Mouse (Mus musculus) brown adipose tissue, adult 24 weeks (tissue): ENCODE measurements around the gene Bricd5. TPM values are rescaled to one million over a fixed set of nuclear protein-coding genes. Genes with fewer than 3 reads are reported as not detected.
"Not testable (repeated sequence)": the region's sequence is repeated elsewhere in the genome, so short reads cannot be mapped to it uniquely, and the experiment has no call there.

Source experiments
- H3K27ac ChIP-seq: fragments of 200-500 bp; replicated peaks from 2 replicates; pipeline ENCODE4 v1.5.1; 2012; ENCODE audit warnings: low read depth, mild to moderate bottlenecking, low read length
- H3K4me1 ChIP-seq: fragments of 200-500 bp; 2 replicates; pipeline ENCODE4 v1.6.1; 2012; ENCODE audit warnings: low read length, mixed read lengths; ENCODE audit not compliant: control insufficient read depth, insufficient read depth, insufficient read length
- H3K4me3 ChIP-seq: fragments of 200-500 bp; 2 replicates; pipeline ENCODE4 v1.5.1; 2012; ENCODE audit warnings: low read depth, mild to moderate bottlenecking, low read length, moderate library complexity; ENCODE audit not compliant: insufficient read depth
- polyA plus RNA-seq: library from polyadenylated mRNA; stranded (reverse); fragments of >200 nt; gene quantifications from 2 replicates; pipeline ENCODE4 v1.2.4, GENCODE M21; 2012; ENCODE audit not compliant: missing spikeins, insufficient read depth, insufficient read length

Bricd5 gene
- not detected in 2 replicates for polyA plus RNA-seq

DNA sequence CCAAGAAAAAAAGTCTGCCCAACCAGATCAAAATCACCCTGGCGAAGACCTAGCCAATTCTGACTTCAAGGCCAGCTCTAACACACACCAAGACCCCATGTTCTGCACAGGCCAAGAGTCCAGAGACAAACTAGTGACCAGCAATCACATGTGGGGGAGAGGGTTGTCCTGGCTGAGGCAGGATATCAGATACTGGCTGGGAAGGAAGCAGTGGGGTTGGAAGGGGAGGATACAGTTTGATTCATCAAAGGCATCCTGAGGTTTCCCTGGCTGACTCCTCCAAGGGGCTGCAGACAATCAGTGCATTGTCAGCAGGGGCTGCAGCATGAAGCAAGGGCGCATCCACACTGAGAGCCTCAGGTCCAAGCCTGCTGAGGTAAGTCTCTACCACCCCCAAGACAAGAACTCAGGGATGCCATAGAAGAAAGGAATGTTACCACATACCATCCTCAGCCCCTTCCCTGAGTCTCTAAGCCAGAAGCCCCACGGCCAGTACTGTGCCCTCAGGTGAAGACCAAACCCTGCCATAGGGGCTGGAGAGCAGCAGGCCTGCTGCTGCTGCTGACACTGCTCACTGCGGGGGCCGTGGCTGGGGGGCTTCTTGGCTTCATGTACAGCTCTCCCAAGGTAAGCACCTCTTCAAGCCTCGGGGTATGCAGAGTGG, at the start of gene Bricd5:
TSS of gene Bricd5 (plus strand) at position 273 of the 664 bp plus-strand sequence.
- no peak within 1 kb of the TSS for H3K4me3 ChIP-seq
- H3K27ac ChIP-seq: no peak within 1 kb of the TSS

DNA sequence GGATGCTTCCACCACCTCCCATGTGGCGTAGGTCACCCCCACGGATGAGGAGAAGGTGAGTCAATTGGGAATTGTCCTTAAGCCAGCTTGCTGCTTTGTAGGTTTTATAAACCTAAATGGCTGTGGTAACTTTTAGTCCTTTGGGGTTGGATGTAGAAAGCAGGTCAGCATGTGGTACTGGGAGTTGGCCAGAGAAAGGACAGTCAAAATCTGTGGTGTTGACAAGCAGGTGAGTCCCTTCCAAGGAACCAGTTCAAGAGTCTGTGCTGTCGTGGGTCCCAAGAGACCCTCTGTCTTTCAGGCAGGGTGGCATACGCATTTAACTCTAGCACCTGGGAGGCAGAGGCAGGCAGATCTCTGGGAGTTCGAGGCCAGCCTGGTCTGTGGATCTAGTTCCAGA, 49.2 kb upstream of the Bricd5 start:
- H3K4me3 ChIP-seq: no peak overlapping the region
- no peak overlapping the region for H3K27ac ChIP-seq
- no peaks in the 10 kb centered on the region for H3K4me1 ChIP-seq

More for the DNA sequence above, at the start of gene Bricd5:
- H3K4me1 ChIP-seq: peaks cover 14% of the 10 kb centered on the region

DNA sequence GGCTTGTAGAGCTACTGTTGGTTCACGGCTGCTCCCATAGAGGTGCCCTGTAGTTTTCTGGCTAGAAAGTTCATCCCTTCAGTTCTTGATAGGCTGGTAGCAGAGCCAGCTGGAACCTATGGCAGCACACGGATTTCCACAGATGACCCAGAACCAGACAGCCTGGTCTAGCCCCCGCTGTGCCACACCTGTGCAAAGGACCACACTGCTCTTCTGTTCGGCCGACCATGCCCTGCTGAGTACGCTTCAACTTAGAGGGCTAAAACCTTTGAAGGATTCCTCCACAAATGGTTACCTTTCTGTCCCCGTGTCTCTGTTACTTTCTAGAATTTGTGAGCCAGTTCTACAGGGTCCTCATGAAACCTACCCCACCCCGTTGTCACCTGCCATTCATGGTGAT, 48.4 kb upstream of the Bricd5 start:
- H3K4me1 ChIP-seq, H3K4me3 ChIP-seq, H3K27ac ChIP-seq: not testable (repeated sequence)

DNA sequence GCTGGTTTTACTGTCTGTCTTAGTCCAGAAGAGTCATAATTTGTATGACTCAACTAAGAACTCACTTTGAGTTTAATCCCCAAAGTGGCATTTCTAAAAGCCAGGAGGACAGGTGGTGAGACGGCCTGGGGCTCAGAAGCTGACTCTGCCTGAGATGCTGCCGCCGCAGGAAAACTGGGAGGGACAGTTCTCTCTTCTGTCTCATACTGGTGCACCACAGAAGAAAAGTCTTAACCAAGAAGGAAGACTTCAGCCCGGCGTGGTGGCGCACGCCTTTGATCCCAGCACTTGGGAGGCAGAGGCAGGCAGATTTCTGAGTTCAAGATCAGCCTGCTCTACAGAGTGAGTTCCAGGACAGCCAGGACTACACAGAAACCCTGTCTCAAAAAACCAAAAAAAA, 47.8 kb upstream of the Bricd5 start:
- no peak overlapping the region for H3K27ac ChIP-seq

DNA sequence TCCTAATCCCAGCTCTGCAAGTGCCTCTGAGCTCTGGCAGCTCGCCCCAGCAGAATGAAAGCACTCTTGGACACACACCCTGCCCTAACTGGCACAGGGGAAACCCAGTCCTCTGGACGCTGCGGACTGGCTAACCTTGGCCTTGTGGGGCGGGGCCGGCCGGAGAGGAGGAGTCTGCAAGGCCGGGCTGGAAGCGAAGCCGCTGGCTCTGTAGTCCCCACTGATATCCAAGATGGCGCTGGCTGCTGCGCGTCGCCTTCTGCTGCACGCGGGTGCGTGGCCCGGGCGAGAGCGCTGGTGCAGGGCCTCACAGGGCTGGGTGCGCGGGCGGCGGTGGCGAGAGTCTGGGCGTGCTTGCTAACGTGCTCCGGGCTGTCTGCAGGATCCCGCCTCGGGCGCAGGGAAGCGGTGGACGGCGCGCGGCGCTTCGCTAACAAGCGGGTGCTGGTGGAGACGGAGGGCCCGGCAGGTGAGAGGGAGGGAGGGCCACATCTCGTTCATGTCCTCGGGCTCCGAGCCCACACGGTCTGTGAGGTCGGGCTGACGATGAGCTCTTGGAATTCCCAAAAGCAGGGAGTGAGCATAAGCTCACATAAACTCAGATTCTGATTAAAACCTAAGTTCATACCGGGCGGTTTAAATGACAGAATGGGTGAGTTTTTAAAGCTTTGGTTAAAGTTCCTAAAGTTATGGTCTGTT, 47.1 kb upstream of the Bricd5 start, which contains the start of gene Eci1:
TSS of gene Eci1 (plus strand) at position 171 of the 699 bp plus-strand sequence.
- Histone ChIP-seq H3K4me3 (peak within 1 kb of the TSS; percentile 91), H3K4me1 (peaks cover 7% of the 10 kb centered on the region; the same call in 1 of the 2 replicates), H3K27ac (peak within 1 kb of the TSS; percentile 89)

More for the DNA sequence above, 47.8 kb upstream of the Bricd5 start:
- H3K4me3 ChIP-seq: no peak overlapping the region
- H3K4me1 ChIP-seq: peaks cover 7% of the 10 kb centered on the region; the same call in 1 of the 2 replicates

DNA sequence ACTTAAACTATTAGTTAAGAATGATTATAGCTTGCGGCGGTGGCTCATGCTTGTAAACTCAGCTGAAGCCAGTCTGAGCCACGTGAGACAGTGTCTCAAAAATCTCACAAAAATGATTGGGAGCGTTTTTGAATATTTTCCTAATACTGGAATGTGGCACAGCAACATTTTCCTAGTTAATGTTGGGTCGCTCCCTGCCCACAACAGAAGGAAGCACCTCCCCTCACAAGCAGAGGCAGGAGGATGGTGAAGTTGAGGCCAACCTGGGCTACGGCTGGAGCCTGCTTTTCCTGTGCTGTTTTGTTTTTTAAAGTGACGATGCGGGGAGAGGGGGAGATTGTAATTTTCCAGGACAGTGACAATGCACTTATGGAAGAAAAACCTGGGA, 46.5 kb upstream of the Bricd5 start:
- Histone ChIP-seq H3K27ac (peak overlapping the region; percentile 89), H3K4me3 (peak overlapping the region; percentile 91), H3K4me1 (peaks cover 7% of the 10 kb centered on the region; the same call in 1 of the 2 replicates)

DNA sequence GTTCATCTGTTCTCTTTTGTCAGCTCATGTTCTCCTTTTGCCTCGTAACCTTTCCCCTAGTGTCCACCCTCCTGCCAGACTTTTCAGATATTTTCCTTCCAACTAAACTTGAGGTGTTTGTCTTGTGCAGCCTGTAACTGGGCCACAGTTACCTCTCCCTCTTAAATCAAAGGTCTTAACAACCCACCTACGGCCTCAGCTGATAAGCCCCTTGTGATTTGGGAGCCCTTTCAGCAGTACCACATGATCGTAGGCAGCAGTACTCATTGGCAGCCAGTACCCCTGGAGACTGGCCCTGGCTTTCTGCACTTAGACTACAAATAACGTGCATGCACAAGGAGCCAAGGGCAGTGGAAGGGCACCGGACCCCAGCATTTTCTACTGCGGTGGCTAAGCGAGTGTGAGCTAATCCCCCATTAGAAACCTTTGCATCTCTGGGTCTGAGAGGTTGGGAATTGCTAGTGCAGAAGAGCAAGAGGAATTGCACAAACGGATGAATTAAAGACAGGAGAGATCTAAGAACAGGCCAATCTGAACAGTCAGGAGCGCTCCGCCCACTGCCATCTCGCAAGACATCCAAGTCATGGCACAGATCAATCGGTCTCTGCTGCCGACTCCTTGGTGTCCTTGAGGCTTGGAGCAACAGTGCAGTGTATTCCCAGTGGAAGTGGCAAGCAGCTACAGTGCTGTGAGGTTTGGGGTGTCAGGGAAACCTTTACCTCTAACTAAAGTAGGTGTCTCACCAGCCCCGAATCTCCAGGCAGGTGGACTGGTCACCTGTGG, 44.3 kb upstream of the Bricd5 start:
- Histone ChIP-seq H3K4me3 (peak overlapping the region; percentile 43), H3K4me1 (peaks cover 7% of the 10 kb centered on the region; the same call in 1 of the 2 replicates)

DNA sequence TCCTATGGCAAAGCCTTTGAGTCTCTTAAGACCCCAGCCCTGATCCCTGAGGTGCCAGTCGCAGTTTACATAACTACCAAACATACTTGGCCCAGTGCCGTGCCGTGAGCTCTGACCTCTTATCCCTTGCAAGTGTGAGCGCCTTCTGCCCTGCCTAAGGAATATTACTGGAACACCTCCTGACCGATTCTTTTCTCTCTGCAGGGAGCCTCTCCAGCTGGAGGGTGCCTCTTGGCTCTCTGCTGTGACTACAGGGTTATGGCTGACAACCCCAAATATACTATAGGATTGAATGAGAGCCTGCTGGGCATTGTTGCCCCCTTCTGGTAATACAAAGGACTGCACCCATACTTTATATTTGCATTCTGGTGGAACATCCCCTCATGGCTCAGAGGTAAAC, 36.7 kb upstream of the Bricd5 start:
- Histone ChIP-seq H3K4me1 (no peaks in the 10 kb centered on the region), H3K4me3 (no peak overlapping the region), H3K27ac (0 out of 2 replicates have a peak overlapping the region, but pooled peaks have one; percentile 22)

More for the DNA sequence above, 44.3 kb upstream of the Bricd5 start:
- peak overlapping the region; percentile 89 for H3K27ac ChIP-seq

DNA sequence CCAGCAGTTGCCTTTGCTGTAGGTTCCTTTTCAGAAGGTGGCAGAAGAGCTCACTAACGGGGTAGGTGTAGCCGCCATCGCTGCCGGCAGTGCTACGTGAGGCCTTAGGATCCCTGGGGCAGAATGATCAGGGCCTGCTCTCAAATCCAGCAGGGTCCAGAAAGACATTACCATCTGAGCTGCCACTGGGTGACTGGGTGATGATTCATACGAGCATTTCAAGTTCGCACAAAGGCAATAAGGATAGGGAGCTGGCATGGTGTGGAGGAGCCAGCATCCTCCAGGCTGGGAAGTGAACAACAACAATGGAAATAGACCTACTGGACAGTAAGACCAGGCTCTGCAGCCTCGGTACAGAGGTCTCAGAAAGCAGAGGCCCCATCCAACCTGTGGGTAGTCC, 33.3 kb upstream of the Bricd5 start:
- Histone ChIP-seq H3K4me3 (no peak overlapping the region), H3K4me1 (no peaks in the 10 kb centered on the region), H3K27ac (no peak overlapping the region)

DNA sequence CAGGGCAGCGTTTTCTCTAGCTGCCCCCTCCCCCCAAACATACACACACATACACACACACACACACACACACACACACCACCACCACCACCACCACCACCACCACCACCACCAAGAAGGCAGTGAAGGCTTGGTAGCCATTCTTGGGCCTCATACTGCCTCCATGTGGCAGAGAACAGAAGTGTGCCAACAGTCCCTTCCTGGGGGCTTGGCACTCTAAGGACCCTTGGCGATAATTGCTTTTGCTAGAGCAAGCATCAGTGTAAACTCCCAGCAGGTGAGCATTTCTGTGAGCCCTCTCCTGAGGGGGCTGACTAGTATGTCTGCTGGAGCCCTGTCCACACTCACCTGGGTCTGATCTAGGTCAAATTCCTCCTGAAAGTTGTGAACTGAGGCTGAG, 32.5 kb upstream of the Bricd5 start:
- H3K4me3 ChIP-seq: no peak overlapping the region
- no peak overlapping the region for H3K27ac ChIP-seq
- H3K4me1 ChIP-seq: no peaks in the 10 kb centered on the region

DNA sequence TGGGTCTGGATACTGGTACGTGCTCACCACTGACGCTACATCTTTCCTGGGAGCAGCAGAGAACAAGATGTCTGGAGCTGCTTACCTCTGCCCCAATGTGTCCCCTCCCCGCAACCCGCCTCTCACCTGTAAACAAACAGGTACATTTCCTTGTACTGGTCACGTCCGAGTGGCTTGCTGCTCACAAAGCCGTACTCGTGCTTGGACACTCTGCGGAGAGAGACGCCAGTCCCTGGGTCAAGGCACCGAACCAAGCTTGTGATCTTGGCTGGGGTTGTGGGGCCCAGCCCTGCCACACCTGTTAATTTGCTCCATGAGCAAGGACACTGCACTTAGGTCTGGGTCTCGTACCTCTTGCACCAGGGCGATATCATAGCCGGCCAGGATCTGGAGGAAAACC, 31.6 kb upstream of the Bricd5 start:
- Histone ChIP-seq H3K27ac (no peak overlapping the region), H3K4me1 (no peaks in the 10 kb centered on the region), H3K4me3 (no peak overlapping the region)

DNA sequence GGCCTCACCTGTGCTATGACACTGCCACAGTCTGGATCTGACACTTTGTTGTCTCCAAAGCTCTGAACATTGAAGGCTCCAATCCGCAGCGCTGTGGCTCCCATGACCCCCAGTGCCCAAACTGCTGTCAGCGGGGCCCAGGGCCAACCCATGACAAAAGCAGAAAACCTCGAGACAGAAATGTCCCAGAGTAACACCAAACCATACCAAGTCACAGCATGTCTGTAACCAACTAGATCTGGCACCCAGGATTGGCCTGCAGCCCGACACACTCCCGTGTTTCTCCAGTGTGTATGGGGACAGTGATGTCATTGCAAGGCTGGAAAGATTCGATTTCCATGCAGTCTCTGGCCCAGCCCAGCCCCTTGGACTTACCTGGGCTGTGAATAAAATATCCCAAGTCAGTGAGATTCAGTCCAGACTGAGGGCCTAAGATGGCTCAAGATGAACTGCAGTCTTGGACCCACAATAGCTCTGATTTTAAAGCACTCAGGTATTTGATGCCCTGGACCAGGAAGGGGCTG, 31.0 kb upstream of the Bricd5 start, which contains the start of gene Dnase1l2:
TSS of gene Dnase1l2 (minus strand) at position 474 of the 524 bp plus-strand sequence.
- Histone ChIP-seq H3K27ac (no peak within 1 kb of the TSS), H3K4me3 (no peak within 1 kb of the TSS), H3K4me1 (no peaks in the 10 kb centered on the region)

DNA sequence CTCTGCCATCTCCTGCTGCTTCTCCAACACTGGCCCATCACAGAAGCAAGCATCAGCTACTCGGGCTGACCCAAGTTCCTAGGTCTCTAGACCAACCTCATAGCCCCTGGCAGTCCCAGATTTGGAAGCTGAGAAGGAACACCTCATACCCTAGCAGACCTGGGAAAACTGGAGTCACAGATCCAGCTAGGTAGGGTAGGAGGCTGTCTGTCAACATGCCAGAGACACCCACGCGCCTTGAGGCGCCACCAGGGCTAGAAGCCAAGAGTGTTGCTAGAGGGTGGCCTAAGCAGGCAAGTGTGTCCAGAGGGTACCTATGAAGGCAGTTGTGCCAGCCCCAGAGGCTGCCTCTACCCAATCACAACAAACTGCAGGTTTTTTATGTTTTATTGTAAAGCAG, 30.3 kb upstream of the Bricd5 start:
- H3K4me3 ChIP-seq: no peak overlapping the region
- no peak overlapping the region for H3K27ac ChIP-seq
- H3K4me1 ChIP-seq: no peaks in the 10 kb centered on the region

DNA sequence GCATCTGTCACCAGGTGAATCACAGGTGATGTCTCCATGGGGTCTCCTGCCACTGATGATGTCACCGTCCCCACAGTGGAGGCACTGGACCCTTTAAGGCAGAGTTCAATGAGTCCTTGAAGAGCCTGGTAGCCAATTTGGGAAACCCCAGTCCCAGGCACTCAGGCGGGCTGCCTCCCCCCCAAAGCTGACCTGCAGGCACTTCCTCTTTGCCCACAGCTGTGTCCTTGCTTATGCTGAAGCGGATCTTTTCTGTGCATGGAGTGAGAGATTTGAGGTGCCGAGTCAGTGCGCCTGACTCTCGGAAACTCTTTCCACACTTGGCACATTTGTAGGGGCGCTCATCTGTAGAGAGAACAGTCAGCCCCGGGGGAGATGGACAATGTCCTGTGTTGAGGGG, 27.1 kb upstream of the Bricd5 start:
- Histone ChIP-seq H3K4me3 (no peak overlapping the region), H3K4me1 (no peaks in the 10 kb centered on the region), H3K27ac (no peak overlapping the region)

DNA sequence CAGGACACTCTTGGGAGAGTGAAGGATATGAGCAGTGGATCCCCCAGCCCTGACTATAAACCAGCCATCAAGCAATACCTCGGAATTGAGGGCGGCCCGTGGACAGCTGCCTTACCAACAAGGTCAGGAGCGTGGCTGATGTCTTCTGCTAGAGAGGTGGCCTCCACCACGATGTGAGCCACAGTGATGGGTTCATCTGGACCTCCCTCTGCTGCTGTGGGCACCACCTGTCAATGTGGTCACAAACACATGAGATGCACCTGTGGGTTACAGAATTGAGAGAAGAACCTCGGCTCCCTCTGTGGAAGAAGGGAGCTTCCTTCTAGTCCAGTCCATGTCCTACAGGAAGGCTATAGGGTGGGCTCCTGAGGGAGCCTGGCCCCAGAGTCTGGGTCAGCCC, 24.2 kb upstream of the Bricd5 start:
- H3K27ac ChIP-seq: no peak overlapping the region
- no peaks in the 10 kb centered on the region for H3K4me1 ChIP-seq
- H3K4me3 ChIP-seq: no peak overlapping the region
